Mouse (Mus musculus) testis, adult 2 months (tissue): Measurements from ENCODE around the gene Slc25a54.

ENCODE experiments used
- CTCF ChIP-seq: fragments of 200-500 bp; IDR thresholded peaks from 2 replicates; pipeline ENCODE4 v1.5.1; 2012; ENCODE audit warnings: low read depth, mild to moderate bottlenecking, inconsistent platforms, low read length, moderate library complexity; ENCODE audit not compliant: control insufficient read depth, insufficient read depth, insufficient replicate concordance
- POLR2A ChIP-seq: fragments of 200-500 bp; IDR thresholded peaks from 2 replicates; pipeline ENCODE4 v1.6.1; 2012; ENCODE audit warnings: low read depth, mild to moderate bottlenecking, inconsistent platforms, low read length, moderate library complexity; ENCODE audit not compliant: control insufficient read depth

- TF ChIP-seq CTCF (no peak), POLR2A (no peak)
These were observed 48.6 kb upstream of the Slc25a54 start for GRCm38 (mm10) chr3:109031626-109032025.
